9 mouse cellular contexts compared by ENCODE assay signal in genomic region chr2:134549770-134550169, GRCm38 (mm10). TPM values are rescaled to one million over a fixed set of nuclear protein-coding genes. Genes with fewer than 3 reads are reported as not detected.
A peak's percentile ranks its signal among the peaks of the same experiment; 100 is the strongest.
DNase-seq lines count a peak whose midpoint lies in the region; ATAC-seq and TF ChIP-seq lines count a peak whose summit lies in the region.
"Had no signal": no experiment of that assay in that cellular context is flagged by ENCODE, and none has a peak within 500 bp of the region (broad histone marks: within the 10 kb centered on the region; RNA-seq: fewer than 3 reads in every experiment).

No protein-coding gene starts in this region.

- H3K9ac ChIP-seq in heart, embryonic 12.5 days, result no peak overlapping the region
- no peak overlapping the region for H3K9ac ChIP-seq in embryonic facial prominence, embryonic 11.5 days (replicated peaks; ENCODE audit: low read length)
- no peak overlapping the region for H3K9ac ChIP-seq in lung, postnatal 0 days (replicated peaks; ENCODE audit: low read depth)

- TF ChIP-seq CTCF in lung, postnatal 0 days (IDR thresholded peaks at IDR 0.05), result peak; percentile 84

- H3K27me3 ChIP-seq in heart, embryonic 12.5 days (replicated peaks), result no peaks in the 10 kb centered on the region
- H3K27me3 ChIP-seq in embryonic facial prominence, embryonic 11.5 days (ENCODE audit: control insufficient read depth, insufficient read depth, low read length), result no peaks in the 10 kb centered on the region
- H3K27me3 ChIP-seq in lung, postnatal 0 days (replicated peaks; ENCODE audit: insufficient read depth, low read length), result no peaks in the 10 kb centered on the region
- H3K27me3 ChIP-seq in splenic B cell, adult 2 months (ENCODE audit: control insufficient read depth, insufficient read depth, low read length, poor library complexity, severe bottlenecking), result no peaks in the 10 kb centered on the region

- no peak for TF ChIP-seq EP300 in lung, postnatal 0 days (IDR thresholded peaks at IDR 0.05)

- H3K4me1 ChIP-seq in heart, embryonic 12.5 days (replicated peaks), result no peaks in the 10 kb centered on the region
- H3K4me1 ChIP-seq in embryonic facial prominence, embryonic 11.5 days (ENCODE audit: control insufficient read depth, insufficient read depth, low read length), result no peaks in the 10 kb centered on the region
- no peaks in the 10 kb centered on the region for H3K4me1 ChIP-seq in lung, postnatal 0 days (ENCODE audit: insufficient read depth, low read depth, low read length)

- no peak overlapping the region for H3K4me2 ChIP-seq in heart, embryonic 12.5 days
- H3K4me2 ChIP-seq in embryonic facial prominence, embryonic 11.5 days (ENCODE audit: low read depth, low read length), result no peak overlapping the region
- H3K4me2 ChIP-seq in lung, postnatal 0 days (replicated peaks; ENCODE audit: low read depth, low read length), result no peak overlapping the region

- no peak overlapping the region for H3K27ac ChIP-seq in heart, embryonic 12.5 days (ENCODE audit: poor library complexity, severe bottlenecking)
- H3K27ac ChIP-seq in embryonic facial prominence, embryonic 11.5 days (replicated peaks; ENCODE audit: low read depth, low read length), result no peak overlapping the region
- H3K27ac ChIP-seq in lung, postnatal 0 days (ENCODE audit: low read length), result no peak overlapping the region

- no peaks in the 10 kb centered on the region for H3K9me3 ChIP-seq in heart, embryonic 12.5 days (replicated peaks)
- no peaks in the 10 kb centered on the region for H3K9me3 ChIP-seq in embryonic facial prominence, embryonic 11.5 days (replicated peaks; ENCODE audit: control insufficient read depth, low read length)
- no peaks in the 10 kb centered on the region for H3K9me3 ChIP-seq in lung, postnatal 0 days (ENCODE audit: low read length)

- 11% methylated on average over 4 of the region's 4 CpGs for WGBS in heart, embryonic 12.5 days
- WGBS in embryonic facial prominence, embryonic 11.5 days, result 18% methylated on average over 4 of the region's 4 CpGs
- WGBS in lung, postnatal 0 days, result 9% methylated on average over 4 of the region's 4 CpGs

- no peak for ATAC-seq in heart, embryonic 12.5 days (ENCODE audit: insufficient number of reproducible peaks, low FRiP score)
- ATAC-seq in embryonic facial prominence, embryonic 11.5 days (replicated peaks; ENCODE audit: insufficient number of reproducible peaks, low FRiP score, low TSS enrichment, low read depth), result no peak
- ATAC-seq in lung, postnatal 0 days, result no peak

- peak; percentile 25 for DNase-seq in heart, adult 8-10 months (ENCODE audit: low spot score)
- peak; percentile 49 to 55 for DNase-seq in B cell, adult 2 months
- DNase-seq in adrenal gland, postnatal 25 days, result peak; percentile 67
- peak; percentile 63 for DNase-seq in embryonic facial prominence, embryonic 11.5 days (ENCODE audit: low spot score)
- DNase-seq in kidney, postnatal 36 days, result peak; percentile 50 to 83
- peak; percentile 61 for DNase-seq in lung, postnatal 0 days (ENCODE audit: low spot score)
- DNase-seq in splenic B cell, adult 2 months (ENCODE audit: low read depth, low spot score), result peak; percentile 61

- no peak overlapping the region for H3K4me3 ChIP-seq in heart, embryonic 12.5 days
- H3K4me3 ChIP-seq in embryonic facial prominence, embryonic 11.5 days (ENCODE audit: low read depth, low read length), result no peak overlapping the region
- no peak overlapping the region for H3K4me3 ChIP-seq in lung, postnatal 0 days (ENCODE audit: low read depth, low read length)

- no peaks in the 10 kb centered on the region for H3K36me3 ChIP-seq in heart, embryonic 12.5 days
- no peaks in the 10 kb centered on the region for H3K36me3 ChIP-seq in embryonic facial prominence, embryonic 11.5 days (replicated peaks; ENCODE audit: control insufficient read depth, insufficient read depth, low read depth, low read length)
- no peaks in the 10 kb centered on the region for H3K36me3 ChIP-seq in lung, postnatal 0 days (ENCODE audit: insufficient read depth, low read length)
- H3K36me3 ChIP-seq in splenic B cell, adult 2 months (ENCODE audit: control insufficient read depth, insufficient read depth, low read length, poor library complexity, severe bottlenecking), result no peaks in the 10 kb centered on the region

RNA-seq across cellular contexts. Expression of gene Hao1, which starts 4.4 kb away (rescaled TPM):
- total RNA-seq in heart, adult 8-10 months (2022), result not detected
- polyA plus RNA-seq in heart, embryonic 12.5 days (2016; fragmentation: Nextera tagmentation; extraction: Ambion mirVana), result 0.19 TPM in 1 of 2 replicates, not detected in the other
- total RNA-seq in adrenal gland, postnatal 25 days (2021), result 0.88 and 1.3 TPM in 2 replicates
- not detected in 2 replicates for polyA plus RNA-seq in embryonic facial prominence, embryonic 11.5 days (2014; fragmentation: Nextera tagmentation; extraction: Ambion mirVana)
- 0.06 and 0.11 TPM in 2 replicates for polyA plus RNA-seq in lung, postnatal 0 days (2015; fragmentation: Nextera tagmentation; extraction: Ambion mirVana)
- polyA plus RNA-seq: lung, embryonic 16.5 days had no signal
